Mouse (Mus musculus): Measurements from ENCODE around the gene Slc25a24.

Gene Slc25a24

GRCm38 (mm10) chr3:109171070-109171778 lies 48.3 kb downstream of the Slc25a24 start:
- DNase-seq (ENCODE audit: low spot score), result peak; percentile 30

GRCm38 (mm10) chr3:109174394-109174793 lies 51.4 kb downstream of the Slc25a24 start:
- DNase-seq (ENCODE audit: low spot score), result no peak

- DNase-seq (ENCODE audit: low spot score), result no peak
Observed at GRCm38 (mm10) chr3:109178705-109179104, 55.8 kb downstream of the Slc25a24 start.

GRCm38 (mm10) chr3:109179528-109180076 lies 56.7 kb downstream of the Slc25a24 start:
- DNase-seq (ENCODE audit: low spot score), result no peak

- no peak for DNase-seq (ENCODE audit: low spot score)
Observed at GRCm38 (mm10) chr3:109196166-109196565, 73.2 kb downstream of the Slc25a24 start.

GRCm38 (mm10) chr3:109199280-109199679 lies 76.3 kb downstream of the Slc25a24 start:
- DNase-seq (ENCODE audit: low spot score), result no peak

GRCm38 (mm10) chr3:109212322-109212721 lies 89.4 kb downstream of the Slc25a24 start:
- no peak for DNase-seq (ENCODE audit: low spot score)

- no peak for DNase-seq (ENCODE audit: low spot score)
Observed at GRCm38 (mm10) chr3:109216352-109216751, 93.4 kb downstream of the Slc25a24 start.
